Mouse (Mus musculus) stomach, embryonic 16.5 days (tissue): ENCODE data around the gene Grid2. TPM values are rescaled to one million over a fixed set of nuclear protein-coding genes. Genes with fewer than 3 reads are reported as not detected.

Experiments
- ATAC-seq: fragments of 200-750 bp; cut with Nextera tagmentation; 2 replicates; pipeline ENCODE4 v1.8.0; 2017; ENCODE audit warnings: moderate number of reproducible peaks, moderate TSS enrichment; ENCODE audit not compliant: insufficient read depth, low FRiP score
- H3K27ac ChIP-seq: fragments of 300-500 bp; sonication (generic); 2 replicates; pipeline ENCODE4 v1.5.1; 2014; ENCODE audit warnings: low read length
- H3K27me3 ChIP-seq: fragments of 300-500 bp; sonication (generic); 2 replicates; pipeline ENCODE4 v1.6.1; 2014; ENCODE audit warnings: low read length, control low read depth, mixed read lengths; ENCODE audit not compliant: control insufficient read depth, insufficient read depth
- H3K36me3 ChIP-seq: fragments of 300-500 bp; sonication (generic); 2 replicates; pipeline ENCODE4 v1.6.1; 2014; ENCODE audit warnings: low read length; ENCODE audit not compliant: control insufficient read depth, insufficient read depth
- H3K4me1 ChIP-seq: fragments of 300-500 bp; sonication (generic); 2 replicates; pipeline ENCODE4 v1.6.1; 2014; ENCODE audit warnings: low read length, control low read depth, mixed read lengths; ENCODE audit not compliant: control insufficient read depth, insufficient read depth
- H3K4me2 ChIP-seq: fragments of 300-500 bp; sonication (generic); 2 replicates; pipeline ENCODE4 v1.6.1; 2014; ENCODE audit warnings: low read depth, low read length, mixed read lengths
- H3K4me3 ChIP-seq: fragments of 300-500 bp; sonication (generic); replicated peaks from 2 replicates; pipeline ENCODE4 v1.5.1; 2014; ENCODE audit warnings: mild to moderate bottlenecking, low read length
- H3K9ac ChIP-seq: fragments of 300-500 bp; sonication (generic); 2 replicates; pipeline ENCODE4 v1.6.1; 2014; ENCODE audit warnings: low read length
- H3K9me3 ChIP-seq: fragments of 300-500 bp; sonication (generic); replicated peaks from 2 replicates; pipeline ENCODE4 v1.6.1; 2016; ENCODE audit warnings: low read length, control low read depth; ENCODE audit not compliant: control insufficient read depth
- WGBS: fragments of 180-500 bp; shearing (Covaris S2); extraction: QIAGEN DNeasy Blood & Tissue Kit; methylation state at CpG from one replicate; pipeline ENCODE4 v1.1.7; 2014; 5-methylcytosine and 5-hydroxymethylcytosine counted together
- polyA plus RNA-seq: library from polyadenylated mRNA; unstranded; fragments of >200 nt; fragmentation: Nextera tagmentation; extraction: Ambion mirVana; gene quantifications from 2 replicates; pipeline ENCODE4 v1.2.1, GENCODE M21; 2015

Grid2 gene
- polyA plus RNA-seq, 1 experiment from 2014 or later = 0.68 TPM

DNA sequence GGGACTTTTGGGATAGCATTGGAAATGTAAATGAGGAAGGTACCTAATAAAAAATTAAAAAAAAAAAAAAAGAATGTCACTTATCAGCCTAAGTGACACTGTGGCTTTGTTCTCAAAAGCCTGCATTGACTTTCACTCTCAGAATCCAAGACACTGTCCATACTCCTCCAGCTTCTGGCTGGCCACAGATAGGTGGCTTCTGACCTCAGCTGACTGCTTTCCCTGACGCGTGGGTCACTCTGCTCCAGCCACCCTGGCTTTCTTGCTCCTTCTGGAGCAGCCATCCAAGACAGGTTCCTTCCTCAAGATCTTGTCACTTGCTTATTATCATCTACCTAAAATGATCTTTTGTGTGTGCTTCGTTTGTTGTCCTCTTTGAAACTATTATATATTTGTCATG is 1298.0 kb downstream of the Grid2 start:
- H3K4me1 ChIP-seq = no peaks in the 10 kb centered on the region
- no peak overlapping the region for H3K4me3 ChIP-seq
- 73% methylated on average over 3 of the region's 3 CpGs for WGBS
- H3K27ac ChIP-seq = no peak overlapping the region
- H3K36me3 ChIP-seq = no peaks in the 10 kb centered on the region
- H3K27me3 ChIP-seq = no peaks in the 10 kb centered on the region
- no peak overlapping the region for H3K4me2 ChIP-seq
- H3K9ac ChIP-seq = no peak overlapping the region
- no peaks in the 10 kb centered on the region for H3K9me3 ChIP-seq
- no peak for ATAC-seq

DNA sequence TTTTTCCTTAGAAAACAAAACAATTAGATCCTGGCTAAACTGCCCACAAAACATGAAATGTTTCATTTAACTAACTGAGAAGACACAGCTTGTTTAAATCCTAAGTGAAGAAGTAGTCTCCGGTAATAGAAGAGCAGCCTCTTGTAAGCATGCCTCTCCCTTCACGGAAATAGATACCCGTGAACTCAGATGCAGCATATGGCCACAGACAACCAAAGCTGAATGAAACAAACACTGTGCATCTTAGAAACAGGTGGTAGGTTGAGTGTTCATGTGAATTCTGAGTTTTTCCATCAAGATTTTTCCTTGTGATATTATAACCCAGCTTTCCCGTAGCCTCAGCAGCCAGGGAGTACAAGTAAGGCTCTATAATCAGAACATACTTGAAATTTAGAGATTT is 1299.5 kb downstream of the Grid2 start:
- ATAC-seq = no peak
- no peaks in the 10 kb centered on the region for H3K36me3 ChIP-seq

DNA sequence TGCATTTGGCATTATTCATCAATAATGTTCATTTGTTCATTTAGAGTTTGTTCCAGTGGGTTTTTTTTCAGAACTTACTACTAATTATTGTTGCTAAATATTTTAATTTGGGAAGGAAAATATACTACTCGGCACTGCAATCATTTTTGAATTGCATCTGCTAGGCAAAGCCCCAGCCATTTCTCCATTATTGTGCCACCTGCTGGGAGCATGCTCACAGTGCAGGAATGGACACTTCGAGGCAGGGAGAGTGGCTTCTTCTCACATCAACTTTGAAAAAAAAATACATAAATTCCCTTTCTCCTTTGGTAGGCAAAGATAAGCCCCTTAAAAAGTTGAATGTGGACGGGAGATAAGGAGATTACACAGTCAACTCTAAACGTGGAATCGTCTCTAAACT is 1312.9 kb downstream of the Grid2 start:
- no peaks in the 10 kb centered on the region for H3K27me3 ChIP-seq
- no peak overlapping the region for H3K4me2 ChIP-seq
- WGBS = 47% methylated on average over 5 of the region's 5 CpGs
- no peak for ATAC-seq
- no peaks in the 10 kb centered on the region for H3K9me3 ChIP-seq
- H3K4me3 ChIP-seq = no peak overlapping the region
- H3K27ac ChIP-seq = no peak overlapping the region
- no peaks in the 10 kb centered on the region for H3K4me1 ChIP-seq
- H3K36me3 ChIP-seq = no peaks in the 10 kb centered on the region
- H3K9ac ChIP-seq = no peak overlapping the region

More for the DNA sequence above, 1299.5 kb downstream of the Grid2 start:
- H3K4me1 ChIP-seq = no peaks in the 10 kb centered on the region
- no peak overlapping the region for H3K4me3 ChIP-seq
- no peak overlapping the region for H3K9ac ChIP-seq
- H3K27me3 ChIP-seq = no peaks in the 10 kb centered on the region
- H3K4me2 ChIP-seq = no peak overlapping the region
- no peak overlapping the region for H3K27ac ChIP-seq
- no peaks in the 10 kb centered on the region for H3K9me3 ChIP-seq
- WGBS = 72% methylated on average over 4 of the region's 4 CpGs

DNA sequence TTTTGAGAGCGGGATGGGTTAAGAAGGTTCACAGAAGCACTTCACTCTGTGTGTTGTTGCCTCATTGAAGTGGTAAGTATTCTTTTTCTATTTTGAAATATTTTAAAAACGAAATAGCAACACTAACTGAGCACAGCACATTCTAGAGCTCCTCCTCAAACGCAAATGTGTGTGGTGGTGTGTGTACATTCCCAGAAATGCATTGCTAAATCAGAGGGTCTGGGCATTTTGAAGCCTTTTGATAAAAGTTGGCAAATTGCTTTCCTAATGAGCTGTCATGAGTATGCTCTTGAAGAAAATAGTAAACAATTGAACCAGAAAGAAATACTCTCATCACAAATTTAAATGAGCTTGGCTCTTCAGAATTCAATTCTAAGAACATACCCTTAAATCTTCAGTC is 1325.7 kb downstream of the Grid2 start:
- no peak for ATAC-seq
- no peaks in the 10 kb centered on the region for H3K9me3 ChIP-seq
- no peaks in the 10 kb centered on the region for H3K4me1 ChIP-seq
- no peak overlapping the region for H3K4me3 ChIP-seq
- H3K36me3 ChIP-seq = no peaks in the 10 kb centered on the region
- WGBS = 67% methylated on average over 3 of the region's 3 CpGs
- H3K27me3 ChIP-seq = no peaks in the 10 kb centered on the region
- no peak overlapping the region for H3K9ac ChIP-seq
- no peak overlapping the region for H3K27ac ChIP-seq
- H3K4me2 ChIP-seq = no peak overlapping the region

DNA sequence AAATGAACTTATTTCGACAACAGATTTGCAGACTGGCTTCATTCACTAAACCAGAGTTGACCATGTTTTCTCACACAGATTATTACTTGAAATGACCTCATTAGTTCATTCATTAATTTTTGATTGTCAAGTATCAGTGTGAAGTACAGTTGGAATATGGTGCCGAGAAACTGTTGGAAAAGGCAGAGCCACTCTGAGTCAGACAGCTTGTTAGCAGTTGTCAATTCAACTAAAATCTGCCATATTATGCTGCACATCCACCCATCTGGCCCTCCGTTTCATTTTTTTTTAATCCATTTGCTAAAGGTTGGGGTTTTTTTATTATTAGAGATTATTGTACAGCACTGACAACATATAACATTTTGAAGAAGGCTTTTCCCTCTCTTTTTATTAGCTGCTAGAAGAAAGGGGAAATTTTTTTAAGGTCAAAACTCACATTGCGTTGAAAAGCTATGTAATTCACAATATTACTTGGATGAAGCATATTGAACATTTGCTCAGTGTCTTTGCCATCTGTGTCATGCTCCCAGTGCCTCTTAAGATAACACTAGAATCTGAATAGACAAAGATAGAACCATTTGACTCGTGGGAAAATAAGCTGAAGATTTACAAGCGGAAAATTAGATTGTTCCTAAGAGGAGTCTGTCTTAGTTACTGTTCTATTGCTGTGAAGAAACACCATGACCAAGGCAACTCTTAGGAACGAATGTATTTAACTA is 1333.0 kb downstream of the Grid2 start:
- Histone ChIP-seq H3K9me3 (no peaks in the 10 kb centered on the region), H3K4me3 (no peak overlapping the region), H3K27me3 (no peaks in the 10 kb centered on the region), H3K36me3 (no peaks in the 10 kb centered on the region), H3K9ac (no peak overlapping the region), H3K4me1 (no peaks in the 10 kb centered on the region), H3K4me2 (no peak overlapping the region), H3K27ac (no peak overlapping the region)
- no peak for ATAC-seq
- 89% methylated on average over 7 of the region's 7 CpGs for WGBS

DNA sequence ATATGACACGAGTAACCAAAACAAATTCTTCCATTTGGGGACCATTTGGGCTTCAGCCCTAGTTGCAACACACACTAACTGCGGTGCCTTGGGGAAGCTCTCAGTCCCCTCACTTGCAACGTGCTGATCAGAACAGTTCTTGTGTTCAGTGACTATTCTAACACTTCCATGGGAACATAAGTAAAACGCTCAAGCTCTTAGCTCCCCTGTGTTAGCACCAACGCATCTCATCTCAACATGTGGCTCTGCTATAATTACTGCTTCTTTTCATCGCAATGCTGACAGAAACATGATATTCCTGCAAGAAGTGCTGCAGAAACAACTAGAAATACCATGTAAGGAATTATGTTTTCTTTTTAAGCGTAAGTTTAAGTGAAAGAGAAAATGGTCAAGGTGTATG is 1340.6 kb downstream of the Grid2 start:
- Histone ChIP-seq H3K27ac (no peak overlapping the region), H3K9me3 (no peaks in the 10 kb centered on the region), H3K4me1 (no peaks in the 10 kb centered on the region), H3K36me3 (no peaks in the 10 kb centered on the region), H3K4me3 (no peak overlapping the region), H3K4me2 (no peak overlapping the region), H3K27me3 (no peaks in the 10 kb centered on the region), H3K9ac (no peak overlapping the region)
- ATAC-seq = no peak
- WGBS = 57% methylated on average over 7 of the region's 7 CpGs

DNA sequence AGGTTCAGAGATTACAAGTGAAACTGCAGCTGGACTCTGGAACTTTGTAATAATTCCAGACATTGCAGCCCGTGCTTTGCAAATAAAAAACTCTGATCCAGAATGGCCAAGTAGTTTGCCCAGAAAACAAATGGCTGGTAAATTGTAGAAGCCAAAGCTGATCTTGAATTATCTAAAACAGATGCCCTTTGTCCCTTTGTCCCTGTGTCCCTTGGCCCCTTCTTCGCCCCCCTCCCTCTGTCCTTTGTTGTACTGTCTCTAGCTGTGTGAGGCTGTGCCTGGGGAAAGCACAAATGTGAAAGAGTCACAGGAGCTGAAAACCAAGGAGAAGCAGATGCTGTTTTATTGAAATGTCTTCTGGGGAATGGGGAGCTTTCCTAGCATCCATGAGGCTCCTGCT is 1341.2 kb downstream of the Grid2 start:
- 65% methylated on average over 2 of the region's 2 CpGs for WGBS

DNA sequence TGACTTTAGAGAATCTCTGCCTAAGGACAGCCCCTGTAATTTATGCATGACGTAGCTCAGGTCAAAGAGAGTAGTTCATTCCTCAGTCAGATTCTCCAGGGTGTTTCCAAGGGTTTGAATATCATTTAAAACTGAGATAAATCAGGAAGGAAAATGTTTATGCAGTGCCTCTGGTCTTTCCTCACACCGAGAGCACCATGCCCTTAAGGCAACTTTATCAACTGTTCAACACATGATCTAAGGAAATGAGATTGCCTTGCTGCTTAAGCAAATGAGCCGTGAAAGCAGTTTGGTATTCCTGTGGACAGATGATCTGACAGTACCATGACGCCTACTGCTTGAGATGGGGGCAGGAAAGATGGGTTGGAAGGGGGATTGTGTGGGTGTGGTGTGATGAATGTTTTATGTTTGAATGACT is 1342.5 kb downstream of the Grid2 start:
- Histone ChIP-seq H3K4me2 (no peak overlapping the region), H3K4me1 (no peaks in the 10 kb centered on the region), H3K27me3 (no peaks in the 10 kb centered on the region), H3K27ac (no peak overlapping the region), H3K36me3 (no peaks in the 10 kb centered on the region), H3K4me3 (no peak overlapping the region), H3K9ac (no peak overlapping the region), H3K9me3 (no peaks in the 10 kb centered on the region)
- ATAC-seq = no peak
- WGBS = 40% methylated on average over 4 of the region's 4 CpGs

More for the DNA sequence above, 1341.2 kb downstream of the Grid2 start:
- no peak for ATAC-seq
- no peaks in the 10 kb centered on the region for H3K4me1 ChIP-seq
- no peak overlapping the region for H3K27ac ChIP-seq
- H3K4me2 ChIP-seq = no peak overlapping the region
- H3K27me3 ChIP-seq = no peaks in the 10 kb centered on the region
- no peak overlapping the region for H3K4me3 ChIP-seq
- H3K9ac ChIP-seq = no peak overlapping the region
- no peaks in the 10 kb centered on the region for H3K9me3 ChIP-seq
- no peaks in the 10 kb centered on the region for H3K36me3 ChIP-seq

DNA sequence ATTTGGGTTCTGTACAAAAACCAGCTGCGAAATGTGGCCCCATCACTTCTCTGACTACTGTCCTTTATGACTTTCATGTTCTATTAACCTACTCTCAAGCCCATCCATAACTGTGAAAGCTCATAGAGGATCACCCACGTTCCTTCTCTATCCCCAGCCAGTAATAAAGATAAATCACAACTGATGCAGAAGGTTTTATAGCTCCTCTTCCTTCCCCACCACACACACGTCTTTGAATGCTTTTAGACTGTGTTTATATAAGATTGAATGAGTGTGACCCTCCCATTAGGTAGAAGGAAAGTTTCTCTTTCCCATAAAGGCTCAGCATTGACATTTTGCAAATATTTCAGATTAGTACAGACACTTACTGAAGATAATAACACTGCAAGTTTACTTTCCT is 1350.1 kb downstream of the Grid2 start:
- Histone ChIP-seq H3K4me2 (no peak overlapping the region), H3K4me1 (no peaks in the 10 kb centered on the region), H3K9me3 (no peaks in the 10 kb centered on the region), H3K27me3 (no peaks in the 10 kb centered on the region), H3K27ac (no peak overlapping the region), H3K4me3 (no peak overlapping the region), H3K36me3 (no peaks in the 10 kb centered on the region), H3K9ac (no peak overlapping the region)
- WGBS = 28% methylated on average over 3 of the region's 3 CpGs
- no peak for ATAC-seq
